Mouse (Mus musculus) heart, postnatal 0 days (tissue): ENCODE results near the gene Sohlh2. TPM values are rescaled to one million over a fixed set of nuclear protein-coding genes. Genes with fewer than 3 reads are reported as not detected.
"Not testable (repeated sequence)": the region's sequence is repeated elsewhere in the genome, so short reads cannot be mapped to it uniquely, and the experiment has no call there.

Source experiments
- ATAC-seq: fragments of 200-750 bp; cut with Nextera tagmentation; 2 replicates; pipeline ENCODE4 v1.8.0; 2017; ENCODE audit warnings: low read depth, moderate number of reproducible peaks, moderate library complexity; ENCODE audit not compliant: insufficient read depth
- DNase-seq: peaks from one replicate; pipeline ENCODE4 v3.0.0-alpha.2; 2016; ENCODE audit warnings: low spot score
- H3K27ac ChIP-seq: fragments of 300-500 bp; sonication (generic); 2 replicates; pipeline ENCODE4 v1.5.1; 2014; ENCODE audit warnings: low read depth, mild to moderate bottlenecking
- H3K27me3 ChIP-seq: fragments of 300-500 bp; sonication (generic); 2 replicates; pipeline ENCODE4 v1.6.1; 2014; ENCODE audit warnings: low read length, mixed read lengths; ENCODE audit not compliant: control insufficient read depth, insufficient read depth
- H3K36me3 ChIP-seq: fragments of 300-500 bp; sonication (generic); replicated peaks from 2 replicates; pipeline ENCODE4 v1.6.1; 2014; ENCODE audit warnings: low read length, mixed read lengths; ENCODE audit not compliant: control insufficient read depth, insufficient read depth
- H3K4me1 ChIP-seq: fragments of 300-500 bp; sonication (generic); 2 replicates; pipeline ENCODE4 v1.6.1; 2014; ENCODE audit warnings: antibody characterized with exemption; ENCODE audit not compliant: control insufficient read depth, insufficient read depth
- H3K4me2 ChIP-seq: fragments of 300-500 bp; sonication (generic); 2 replicates; pipeline ENCODE4 v1.6.1; 2014; ENCODE audit warnings: low read depth, mild to moderate bottlenecking, low read length, moderate library complexity
- H3K4me3 ChIP-seq: fragments of 300-500 bp; sonication (generic); 2 replicates; pipeline ENCODE4 v1.5.1; 2014; ENCODE audit warnings: low read depth, low read length
- H3K9ac ChIP-seq: fragments of 300-500 bp; sonication (generic); replicated peaks from 2 replicates; pipeline ENCODE4 v1.6.1; 2014; ENCODE audit warnings: low read depth, low read length, mixed read lengths
- H3K9me3 ChIP-seq: fragments of 300-500 bp; sonication (generic); replicated peaks from 2 replicates; pipeline ENCODE4 v1.6.1; 2016; ENCODE audit warnings: low read length; ENCODE audit not compliant: control insufficient read depth
- CTCF ChIP-seq: IDR thresholded peaks from 2 replicates; pipeline ENCODE4 v1.5.1; 2016; ENCODE audit warnings: antibody characterized with exemption, control low read depth, low read depth
- EP300 ChIP-seq: IDR thresholded peaks from 2 replicates; pipeline ENCODE4 v1.6.1; 2016; ENCODE audit warnings: antibody characterized with exemption, low read depth
- WGBS: fragments of 180-500 bp; shearing (Covaris S2); extraction: QIAGEN DNeasy Blood & Tissue Kit; methylation state at CpG from one replicate; pipeline ENCODE4 v1.1.7; 2014; 5-methylcytosine and 5-hydroxymethylcytosine counted together
- polyA plus RNA-seq: library from polyadenylated mRNA; unstranded; fragments of >200 nt; fragmentation: Nextera tagmentation; extraction: Ambion mirVana; gene quantifications from 2 replicates; pipeline ENCODE4 v1.2.1, GENCODE M21; 2015
- total RNA-seq: library from RNA; depleted of rRNA; stranded (reverse); fragments of >200 nt; gene quantifications from 2 replicates; pipeline ENCODE4 v1.2.3, GENCODE M21; 2014; ENCODE audit warnings: low replicate concordance

The Sohlh2 gene
- total and polyA plus RNA-seq, 2 experiments from 2014 or later, result not detected

GRCm38 (mm10) chr3:55193351-55193750 is 11.5 kb downstream of the Sohlh2 start:
- Histone ChIP-seq H3K36me3 (no peaks in the 10 kb centered on the region), H3K27me3 (no peaks in the 10 kb centered on the region), H3K9me3 (no peaks in the 10 kb centered on the region), H3K4me1 (no peaks in the 10 kb centered on the region), H3K9ac (no peak overlapping the region), H3K4me3 (no peak overlapping the region), H3K27ac (no peak overlapping the region), H3K4me2 (no peak overlapping the region)
- ATAC-seq (no peak), DNase-seq (no peak)
- TF ChIP-seq EP300 (no peak), CTCF (no peak)
- 38% methylated on average over 2 of the region's 2 CpGs for WGBS

- TF ChIP-seq EP300 (no peak), CTCF (no peak)
- no peak overlapping the region for H3K9ac ChIP-seq
- no peaks in the 10 kb centered on the region for H3K9me3 ChIP-seq
- H3K4me2 ChIP-seq, result no peak overlapping the region
- H3K27me3 ChIP-seq, result no peaks in the 10 kb centered on the region
- DNase-seq (no peak), ATAC-seq (no peak)
- H3K36me3 ChIP-seq, result no peaks in the 10 kb centered on the region
- no peaks in the 10 kb centered on the region for H3K4me1 ChIP-seq
- WGBS, result 75% methylated on average over 8 of the region's 8 CpGs
- no peak overlapping the region for H3K4me3 ChIP-seq
- H3K27ac ChIP-seq, result no peak overlapping the region
Observed at GRCm38 (mm10) chr3:55194792-55195191, 13.0 kb downstream of the Sohlh2 start.

GRCm38 (mm10) chr3:55195581-55196327 is 13.9 kb downstream of the Sohlh2 start:
- no peaks in the 10 kb centered on the region for H3K4me1 ChIP-seq
- TF ChIP-seq EP300 (no peak), CTCF (no peak)
- ATAC-seq, result no peak
- H3K27ac ChIP-seq, result no peak overlapping the region
- DNase-seq, result no peak
- H3K27me3 ChIP-seq, result no peaks in the 10 kb centered on the region
- H3K4me3 ChIP-seq, result no peak overlapping the region
- no peak overlapping the region for H3K4me2 ChIP-seq
- H3K9me3 ChIP-seq, result no peaks in the 10 kb centered on the region
- H3K36me3 ChIP-seq, result no peaks in the 10 kb centered on the region
- WGBS, result 65% methylated on average over 5 of the region's 5 CpGs
- H3K9ac ChIP-seq, result no peak overlapping the region

- WGBS, result 87% methylated on average over 2 of the region's 2 CpGs
Observed at GRCm38 (mm10) chr3:55196328-55196710, 14.5 kb downstream of the Sohlh2 start.

GRCm38 (mm10) chr3:55203621-55204020 is 21.8 kb downstream of the Sohlh2 start:
- H3K9me3 ChIP-seq, ATAC-seq, H3K4me2 ChIP-seq, DNase-seq, H3K4me1 ChIP-seq, H3K9ac ChIP-seq, H3K27ac ChIP-seq, H3K27me3 ChIP-seq, H3K4me3 ChIP-seq, H3K36me3 ChIP-seq: not testable (repeated sequence)
- 90% methylated on average over 11 of the region's 11 CpGs for WGBS

More at GRCm38 (mm10) chr3:55196328-55196710, 14.5 kb downstream of the Sohlh2 start:
- ATAC-seq (no peak), DNase-seq (no peak)
- no peaks in the 10 kb centered on the region for H3K27me3 ChIP-seq
- no peaks in the 10 kb centered on the region for H3K36me3 ChIP-seq
- H3K9ac ChIP-seq, result no peak overlapping the region
- no peak for TF ChIP-seq EP300
- TF ChIP-seq CTCF, result no peak
- H3K4me2 ChIP-seq, result no peak overlapping the region
- H3K9me3 ChIP-seq, result no peaks in the 10 kb centered on the region
- H3K27ac ChIP-seq, result no peak overlapping the region
- no peak overlapping the region for H3K4me3 ChIP-seq
- H3K4me1 ChIP-seq, result no peaks in the 10 kb centered on the region

GRCm38 (mm10) chr3:55206413-55206812 is 24.6 kb downstream of the Sohlh2 start:
- no peaks in the 10 kb centered on the region for H3K36me3 ChIP-seq
- H3K4me1 ChIP-seq, result no peaks in the 10 kb centered on the region
- H3K27ac ChIP-seq, result no peak overlapping the region
- TF ChIP-seq EP300, result no peak
- no peak for TF ChIP-seq CTCF
- no peak overlapping the region for H3K4me3 ChIP-seq
- no peak overlapping the region for H3K4me2 ChIP-seq
- WGBS, result 96% methylated on average over 2 of the region's 2 CpGs
- no peaks in the 10 kb centered on the region for H3K9me3 ChIP-seq
- H3K27me3 ChIP-seq, result no peaks in the 10 kb centered on the region
- DNase-seq (no peak), ATAC-seq (no peak)
- no peak overlapping the region for H3K9ac ChIP-seq
